Mouse (Mus musculus) cortical plate, adult 2 months (tissue): Measurements from ENCODE around the gene Cradd. TPM values are rescaled to one million over a fixed set of nuclear protein-coding genes. Genes with fewer than 3 reads are reported as not detected.

Experiments used
- H3K27ac ChIP-seq: fragments of 200-500 bp; 2 replicates; pipeline ENCODE4 v1.5.1; 2012; ENCODE audit warnings: low read length, control low read depth, inconsistent platforms; ENCODE audit not compliant: insufficient read depth
- H3K4me1 ChIP-seq: fragments of 200-500 bp; 2 replicates; pipeline ENCODE4 v1.6.1; 2011; ENCODE audit warnings: low read length; ENCODE audit not compliant: control insufficient read depth, insufficient read depth
- H3K4me3 ChIP-seq: fragments of 200-500 bp; 2 replicates; pipeline ENCODE4 v1.5.1; 2011; ENCODE audit warnings: mild to moderate bottlenecking, low read length, control low read depth; ENCODE audit not compliant: insufficient read depth
- CTCF ChIP-seq: fragments of 200-500 bp; IDR thresholded peaks from 2 replicates; pipeline ENCODE4 v1.5.1; 2011; ENCODE audit warnings: mild to moderate bottlenecking, control low read depth, low read length; ENCODE audit not compliant: insufficient read depth; ENCODE audit errors: extremely low read depth
- POLR2A ChIP-seq: fragments of 200-500 bp; IDR thresholded peaks from 2 replicates; pipeline ENCODE4 v1.6.1; 2011; ENCODE audit warnings: mild to moderate bottlenecking, low read length, control low read depth; ENCODE audit not compliant: insufficient read depth; ENCODE audit errors: extremely low read depth
- polyA plus RNA-seq: library from polyadenylated mRNA; depleted of rRNA; stranded (reverse); fragments of >200 nt; gene quantifications from 2 replicates; pipeline ENCODE4 v1.2.3, GENCODE M21; 2012; rRNA removed

The Cradd gene
- polyA plus RNA-seq, 1 experiment = 7.1 TPM

GRCm38 (mm10) chr10:95145204-95145926, 178.6 kb downstream of the Cradd start:
- Histone ChIP-seq H3K4me1 (peaks cover 9% of the 10 kb centered on the region), H3K27ac (no peak overlapping the region), H3K4me3 (no peak overlapping the region)
- TF ChIP-seq CTCF (no peak), POLR2A (no peak)

- H3K4me1 ChIP-seq = peaks cover 11% of the 10 kb centered on the region
Observed at GRCm38 (mm10) chr10:95144414-95145130, 179.4 kb downstream of the Cradd start.

GRCm38 (mm10) chr10:95143446-95144114, 180.4 kb downstream of the Cradd start:
- peaks cover 11% of the 10 kb centered on the region for H3K4me1 ChIP-seq
- TF ChIP-seq POLR2A (no peak), CTCF (no peak)
- no peak overlapping the region for H3K4me3 ChIP-seq
- H3K27ac ChIP-seq = no peak overlapping the region

More at GRCm38 (mm10) chr10:95144414-95145130, 179.4 kb downstream of the Cradd start:
- Histone ChIP-seq H3K4me3 (no peak overlapping the region), H3K27ac (no peak overlapping the region)
- TF ChIP-seq POLR2A (no peak), CTCF (no peak)

- peaks cover 11% of the 10 kb centered on the region for H3K4me1 ChIP-seq
- H3K4me3 ChIP-seq = no peak overlapping the region
- no peak overlapping the region for H3K27ac ChIP-seq
- no peak for TF ChIP-seq CTCF
- TF ChIP-seq POLR2A = no peak
Observed at GRCm38 (mm10) chr10:95142844-95143435, 181.0 kb downstream of the Cradd start.

GRCm38 (mm10) chr10:95141075-95141474, 182.9 kb downstream of the Cradd start:
- TF ChIP-seq CTCF = no peak
- TF ChIP-seq POLR2A = no peak
- no peak overlapping the region for H3K27ac ChIP-seq
- H3K4me1 ChIP-seq = peaks cover 11% of the 10 kb centered on the region
- no peak overlapping the region for H3K4me3 ChIP-seq

- Histone ChIP-seq H3K4me1 (peaks cover 11% of the 10 kb centered on the region), H3K4me3 (no peak overlapping the region), H3K27ac (no peak overlapping the region)
- TF ChIP-seq POLR2A (no peak), CTCF (no peak)
Observed at GRCm38 (mm10) chr10:95140191-95140590, 183.7 kb downstream of the Cradd start.

- H3K4me1 ChIP-seq = peaks cover 9% of the 10 kb centered on the region
- no peak overlapping the region for H3K4me3 ChIP-seq
- TF ChIP-seq POLR2A = no peak
- TF ChIP-seq CTCF = no peak
- H3K27ac ChIP-seq = no peak overlapping the region
Observed at GRCm38 (mm10) chr10:95139645-95140044, 184.3 kb downstream of the Cradd start.

GRCm38 (mm10) chr10:95133057-95133456, 190.9 kb downstream of the Cradd start:
- no peak overlapping the region for H3K4me3 ChIP-seq
- no peak overlapping the region for H3K27ac ChIP-seq
- no peak for TF ChIP-seq CTCF
- no peak for TF ChIP-seq POLR2A
- H3K4me1 ChIP-seq = no peaks in the 10 kb centered on the region

Other genes with a start within 250 kb of the Cradd start
- gene Socs2, start 93.0 kb upstream of the Cradd start, polyA plus RNA-seq = 22.8 and 23.7 TPM in 2 replicates
- gene Mrpl42, start 177.8 kb upstream of the Cradd start, polyA plus RNA-seq = 143 and 161 TPM in 2 replicates
- gene Ube2n, start 191.0 kb upstream of the Cradd start, polyA plus RNA-seq = 174 and 179 TPM in 2 replicates
- gene Nudt4, start 240.0 kb upstream of the Cradd start, polyA plus RNA-seq = 115 and 116 TPM in 2 replicates